Mouse (Mus musculus) thymus, postnatal 14 days (tissue): ENCODE measurements at regions not wholly inside any gene's neighbourhood (a gene's known extent, or its start where the extent isn't known, plus 50 kb on each side); places are given as distances from the start of the nearest gene placed in this dataset.

Experiments
- DNase-seq: peaks from one replicate; pipeline ENCODE4 v3.0.0; 2021

GRCm38 (mm10) chr6:49641256-49641655 lies 181.3 kb upstream of the Npy start:
- DNase-seq = no peak

DNA sequence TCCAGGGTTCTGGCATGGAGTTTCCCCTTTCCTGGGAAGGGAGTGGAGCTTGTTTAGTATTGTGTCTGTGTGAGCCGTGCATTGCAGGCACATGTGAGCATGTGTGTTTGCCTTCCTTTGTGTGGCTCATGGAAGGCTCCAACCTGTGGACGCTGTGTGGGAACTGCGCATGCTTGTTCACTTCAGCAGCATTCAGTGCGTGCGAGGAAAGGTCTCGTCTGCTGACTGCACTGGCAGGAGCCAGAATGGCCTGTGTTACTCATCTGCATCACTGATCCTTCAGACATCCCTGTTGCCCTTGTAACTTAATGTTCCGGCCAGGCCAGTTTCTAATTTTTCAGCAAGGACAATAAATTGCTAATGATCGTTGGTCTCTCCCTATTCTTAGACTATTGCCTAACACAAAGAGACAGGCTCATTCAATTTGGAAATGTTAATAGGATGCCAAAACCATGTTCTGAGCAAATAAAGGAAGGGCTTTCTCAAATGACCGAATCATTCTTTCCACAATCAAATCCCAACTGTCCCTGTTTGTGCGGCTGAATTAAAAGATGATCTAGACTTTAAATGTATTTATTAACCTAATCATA lies 167.9 kb upstream of the Npy start:
- DNase-seq = no peak

- no peak for DNase-seq
These were observed 167.3 kb upstream of the Npy start for GRCm38 (mm10) chr6:49655241-49655640.

DNA sequence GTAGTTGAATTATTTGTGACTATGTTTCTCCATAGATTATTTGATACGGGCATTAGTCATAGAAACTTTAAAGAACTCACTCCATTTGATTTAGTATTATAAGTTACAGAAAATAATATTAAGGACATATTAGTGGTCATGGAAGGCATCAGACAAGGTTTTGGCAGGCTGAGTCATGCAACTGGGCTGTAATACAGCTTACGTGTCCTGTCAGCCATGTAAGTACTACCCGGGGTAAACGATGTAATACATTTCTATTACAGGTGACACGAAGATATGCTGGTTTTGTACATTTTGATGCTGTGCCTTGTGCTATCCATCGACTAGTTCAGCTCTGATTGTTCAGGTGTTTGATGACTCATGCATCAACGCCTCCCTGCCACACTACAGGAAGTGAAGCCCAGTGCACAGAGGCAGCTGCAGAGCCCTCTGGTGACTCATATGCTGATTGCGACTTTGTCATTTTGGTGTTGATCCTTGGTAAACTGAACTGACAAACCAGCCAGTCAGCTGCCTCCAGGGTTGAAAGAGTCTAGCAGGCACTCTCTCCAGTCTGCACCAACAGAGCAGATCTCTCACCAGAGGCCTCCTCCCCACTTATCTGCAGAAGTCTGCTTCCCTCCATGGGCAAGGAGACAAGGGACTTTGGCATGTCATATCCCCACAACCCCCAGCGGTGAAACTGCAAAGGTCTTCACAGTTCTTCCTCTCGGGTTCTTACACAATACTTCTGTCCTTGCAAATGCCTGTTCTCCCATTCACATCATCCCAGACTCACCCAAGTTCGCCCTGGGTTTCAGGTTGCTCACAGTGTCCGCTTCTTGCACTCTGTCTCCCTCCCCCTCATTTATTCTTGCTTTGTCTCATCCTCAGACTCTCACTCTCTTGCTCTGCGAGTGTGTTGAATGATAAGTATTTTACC lies 165.9 kb upstream of the Npy start:
- DNase-seq = peak; percentile 10

DNA sequence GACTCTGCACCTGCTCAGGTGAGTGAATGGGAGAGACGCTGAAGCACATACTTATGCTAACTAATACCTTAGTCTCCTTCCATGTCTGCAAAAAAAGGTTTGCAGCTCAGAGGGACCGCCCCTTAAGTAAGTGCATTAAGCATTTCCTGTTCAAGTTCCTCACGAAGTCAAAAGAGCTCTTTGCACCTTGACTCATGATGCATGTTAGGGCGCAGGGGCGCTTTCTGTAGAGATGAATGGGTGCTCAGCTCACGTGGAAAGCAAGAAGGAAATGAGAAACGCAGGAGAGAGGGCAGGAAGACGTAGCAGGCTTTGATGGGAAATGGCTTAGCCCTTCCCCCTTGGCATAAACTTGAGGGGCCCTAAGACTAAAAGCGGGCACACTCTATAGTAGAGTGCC lies 164.5 kb upstream of the Npy start:
- DNase-seq = no peak

GRCm38 (mm10) chr6:49670991-49671390 lies 151.5 kb upstream of the Npy start:
- no peak for DNase-seq

DNA sequence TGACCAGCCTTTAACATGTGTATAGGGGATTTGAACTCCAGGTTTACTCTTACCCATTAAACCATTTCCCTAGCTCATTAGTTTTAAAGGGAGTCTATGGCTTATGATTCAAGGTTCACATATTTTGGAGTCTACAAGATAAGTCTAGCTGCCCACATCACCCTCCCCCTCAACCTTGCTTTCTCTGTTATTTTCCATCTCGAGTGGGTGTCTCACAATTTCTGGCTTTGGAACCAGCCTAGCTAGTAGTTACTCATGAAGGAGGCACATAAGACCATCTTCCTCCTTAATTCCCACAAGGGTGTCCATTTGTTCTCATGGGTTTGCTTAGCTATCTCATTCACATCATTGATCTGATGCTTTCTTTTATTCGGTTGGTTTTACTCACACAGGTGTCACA lies 150.6 kb upstream of the Npy start:
- DNase-seq = no peak

DNA sequence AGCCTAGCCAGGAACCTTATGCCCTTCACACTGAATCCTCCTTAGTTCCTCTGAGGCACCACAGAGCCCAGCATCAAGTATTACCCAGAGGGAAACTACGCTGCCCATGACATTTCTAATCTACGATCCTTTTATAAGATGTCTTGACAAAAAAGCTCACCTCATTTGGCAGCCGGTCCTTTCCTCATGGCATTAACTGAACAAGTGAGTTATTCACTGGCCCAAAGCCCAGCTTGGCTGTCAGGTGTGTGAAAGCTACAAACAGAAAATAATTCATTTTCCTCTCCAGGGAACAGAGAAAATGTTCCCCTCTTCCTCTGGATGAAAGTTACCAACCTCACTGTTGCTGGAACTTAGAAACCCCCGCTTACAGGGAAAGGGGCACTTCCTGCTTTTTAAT lies 135.7 kb upstream of the Npy start:
- no peak for DNase-seq

GRCm38 (mm10) chr6:49692032-49692539 lies 130.4 kb upstream of the Npy start:
- DNase-seq = no peak

DNA sequence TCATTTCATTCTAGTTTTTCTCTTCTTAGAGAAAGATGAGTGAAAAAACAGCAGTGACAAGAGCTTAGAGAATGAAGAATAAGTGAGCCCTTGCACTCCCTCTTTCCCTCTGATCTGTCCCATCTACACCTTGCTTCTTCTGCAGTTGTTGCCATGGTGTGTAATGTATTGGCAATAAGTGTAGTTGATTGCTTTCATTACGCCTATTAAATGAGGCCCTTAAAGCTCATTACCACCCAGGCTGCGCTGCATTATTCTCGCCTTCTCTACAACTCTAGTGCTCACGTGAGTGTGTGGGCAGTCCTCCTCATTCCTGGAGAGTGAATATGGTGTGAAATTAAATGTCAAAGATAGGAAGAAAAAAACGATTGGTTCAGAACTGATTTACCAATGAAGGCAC lies 127.7 kb upstream of the Npy start:
- no peak for DNase-seq

GRCm38 (mm10) chr6:49696990-49697389 lies 125.5 kb upstream of the Npy start:
- DNase-seq = no peak

- no peak for DNase-seq
These were observed 121.1 kb upstream of the Npy start for GRCm38 (mm10) chr6:49701453-49701852.

DNA sequence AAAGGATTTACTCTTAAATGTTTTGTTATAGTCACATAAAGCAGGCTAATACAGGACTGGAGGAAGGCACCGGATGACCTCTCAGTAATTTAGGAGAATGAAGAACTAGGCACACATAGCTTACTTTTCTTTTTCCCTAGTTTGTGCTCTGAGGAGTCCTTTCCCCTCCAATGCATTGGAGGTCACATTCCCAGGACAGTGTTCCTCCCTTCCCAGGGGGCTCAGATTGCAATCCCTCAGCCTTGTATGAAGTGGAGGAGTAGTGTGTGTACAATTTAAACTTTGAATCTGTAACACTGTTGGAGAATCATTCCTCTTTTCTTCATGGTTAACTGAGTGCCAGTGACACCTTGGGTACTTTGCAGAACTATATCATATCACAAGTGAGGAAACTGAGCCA lies 109.5 kb upstream of the Npy start:
- DNase-seq = no peak

DNA sequence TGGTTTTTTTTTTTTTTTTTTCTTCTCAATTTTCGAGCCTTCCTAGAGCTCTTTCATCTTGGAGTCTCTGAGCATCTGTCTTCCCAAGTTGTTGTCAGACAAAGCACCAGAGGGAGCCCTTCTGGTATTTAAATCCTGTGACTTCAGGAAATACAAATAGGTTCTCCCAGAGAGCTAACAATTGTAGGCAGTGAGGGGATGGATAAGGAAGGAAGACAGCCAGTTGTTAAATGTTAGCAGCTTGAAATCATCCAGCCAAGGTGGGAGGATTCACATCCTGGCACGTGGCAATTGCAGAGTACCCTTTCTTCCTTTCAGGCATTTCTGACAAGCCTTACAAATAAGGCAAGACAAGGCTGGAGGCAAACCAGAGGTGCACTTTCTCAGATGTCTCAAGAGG lies 106.0 kb upstream of the Npy start:
- no peak for DNase-seq

DNA sequence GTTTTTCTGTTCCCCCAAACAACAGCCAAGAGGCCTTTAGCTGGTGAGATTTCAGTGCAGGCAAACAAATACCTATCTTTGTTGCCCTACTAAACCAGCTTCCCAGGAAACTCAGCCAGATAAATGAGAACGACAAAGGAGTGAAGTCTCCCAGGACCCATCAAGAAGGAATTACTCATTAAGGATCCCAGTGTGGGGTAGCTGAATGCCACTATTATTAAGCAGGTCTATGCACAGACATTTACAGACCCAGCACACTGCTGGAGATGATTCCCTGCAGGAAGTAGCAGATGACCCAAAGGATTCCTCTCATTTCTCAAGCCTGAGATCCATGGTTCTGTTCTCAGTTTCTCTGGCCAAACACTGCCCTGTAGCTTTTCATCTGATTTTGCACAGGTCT lies 105.6 kb upstream of the Npy start:
- DNase-seq = no peak

- no peak for DNase-seq
These were observed 89.3 kb upstream of the Npy start for GRCm38 (mm10) chr6:49733191-49733590.

DNA sequence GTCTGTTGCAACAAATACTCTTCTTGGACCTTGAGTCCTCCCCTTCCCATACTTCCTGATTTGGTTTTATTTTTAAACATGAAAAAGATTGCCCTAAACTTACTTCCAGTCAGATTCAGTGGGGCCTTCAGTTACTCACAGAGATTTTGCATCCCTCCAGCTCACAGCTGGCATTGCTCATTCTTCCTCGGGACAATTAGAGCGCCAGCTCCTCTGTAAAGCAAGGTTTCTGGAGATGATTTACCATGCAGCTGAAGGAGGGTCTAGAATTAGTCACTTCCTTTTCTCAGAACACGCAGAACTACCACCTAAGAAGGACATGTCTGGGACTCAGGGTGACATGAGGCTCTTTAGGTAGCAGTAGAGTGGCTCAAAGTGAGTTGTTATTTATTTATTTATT lies 79.4 kb upstream of the Npy start:
- no peak for DNase-seq

DNA sequence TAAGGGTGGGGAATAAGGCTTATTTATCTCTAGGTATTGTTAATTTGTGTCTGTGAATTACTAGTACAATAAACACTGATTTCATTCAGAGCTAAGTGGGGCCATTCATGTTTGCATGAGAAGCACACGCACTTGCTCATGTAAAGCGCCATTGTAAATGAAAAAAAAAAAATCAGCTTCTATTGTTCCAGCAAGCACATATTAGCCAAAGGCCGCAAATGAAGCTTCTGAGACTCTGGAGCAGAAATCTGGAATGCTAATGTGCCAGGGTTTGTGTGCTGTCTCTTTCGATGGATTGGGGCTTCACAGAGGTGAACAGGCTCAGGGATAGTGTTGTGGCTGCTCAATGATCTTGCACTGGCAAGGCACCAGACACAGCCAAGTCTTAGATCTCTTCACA lies 77.2 kb upstream of the Npy start:
- DNase-seq = no peak

DNA sequence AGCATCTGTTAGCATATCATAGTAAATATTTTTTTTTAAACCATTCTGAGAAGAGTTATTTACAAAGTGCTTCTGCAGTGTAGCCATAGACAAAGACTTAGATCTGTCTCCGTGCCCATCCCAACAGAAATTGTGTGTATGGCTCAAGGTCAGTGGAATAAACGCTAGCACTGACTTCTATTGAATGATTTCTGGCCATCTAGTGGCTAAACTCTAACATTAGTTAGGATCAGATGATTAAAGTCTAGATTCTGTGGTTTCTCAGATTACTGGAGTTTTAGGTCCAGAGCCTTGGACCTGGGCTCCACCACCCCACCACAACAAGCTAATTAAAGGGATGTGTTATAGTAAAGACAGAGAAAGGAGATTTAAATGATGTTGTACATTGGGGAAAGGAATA lies 72.0 kb upstream of the Npy start:
- no peak for DNase-seq

- no peak for DNase-seq
These were observed 62.9 kb upstream of the Npy start for GRCm38 (mm10) chr6:49759614-49760013.

GRCm38 (mm10) chr6:49764746-49765145 lies 57.8 kb upstream of the Npy start:
- no peak for DNase-seq

- no peak for DNase-seq
These were observed 52.4 kb upstream of the Npy start for GRCm38 (mm10) chr6:49769904-49770720.
